Mouse (Mus musculus) megakaryocyte progenitor cell, adult 5-6 weeks (primary cell): Measurements from ENCODE around the gene Clybl. TPM values are rescaled to one million over a fixed set of nuclear protein-coding genes. Genes with fewer than 3 reads are reported as not detected.

Source experiments
- ATAC-seq: replicated peaks from 2 replicates; pipeline ENCODE4 v1.8.0; 2016; ENCODE audit warnings: mild to moderate bottlenecking, moderate TSS enrichment, inconsistent platforms; ENCODE audit not compliant: poor library complexity
- total RNA-seq, 2 experiments: library from RNA; stranded (forward) in 1 of 2; stranded (reverse) in 1 of 2; fragments of 157-497, 149-512 nt in 1 of 2; fragments of 200-1000 nt in 1 of 2; gene quantifications; 2 replicates each; pipeline versions ENCODE4 v1.2.3 to v1.2.4; 2015 to 2017

The Clybl gene
- total RNA-seq, 2 experiments from 2014 or later = 8.5 to 31.5 TPM

DNA sequence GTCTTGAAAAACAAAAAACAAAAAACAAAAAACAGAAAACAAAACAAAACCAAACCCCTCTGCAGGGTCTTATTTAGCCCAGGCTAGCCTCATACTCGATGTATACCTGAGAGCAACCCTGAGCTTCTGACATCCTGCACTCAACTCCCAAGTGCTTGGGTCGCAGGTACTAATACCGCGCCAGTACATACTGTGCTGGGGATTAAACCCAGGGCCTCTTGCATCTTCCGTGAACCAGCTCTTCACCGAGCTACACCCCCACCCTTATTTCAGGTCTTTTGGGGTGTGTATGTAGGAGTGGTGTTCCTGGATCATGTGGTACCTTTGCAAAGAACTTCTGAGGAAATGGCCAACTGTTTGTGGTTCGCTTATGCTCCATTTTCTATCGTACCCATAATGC lies 13.1 kb downstream of the Clybl start:
- no peak for ATAC-seq

DNA sequence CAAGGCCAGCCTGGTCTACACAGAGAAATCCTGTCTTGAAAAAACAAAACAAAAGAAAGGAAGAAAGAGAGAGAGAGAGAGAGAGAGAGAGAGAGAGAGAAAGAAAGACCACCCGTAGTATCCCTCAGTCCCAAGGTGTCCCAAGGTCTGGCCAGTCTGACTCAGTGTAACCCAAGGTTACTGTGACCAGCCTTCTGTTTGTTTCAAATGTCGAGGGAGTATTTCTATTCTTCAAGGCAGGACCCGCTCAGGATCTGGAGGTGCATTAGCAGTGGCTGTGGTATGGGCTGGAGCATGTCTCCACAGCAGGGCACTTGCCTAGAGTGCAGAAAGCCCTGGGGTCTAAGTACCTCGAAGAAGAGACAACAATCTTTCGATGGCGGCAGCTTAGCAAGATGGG lies 15.3 kb downstream of the Clybl start:
- ATAC-seq = no peak

DNA sequence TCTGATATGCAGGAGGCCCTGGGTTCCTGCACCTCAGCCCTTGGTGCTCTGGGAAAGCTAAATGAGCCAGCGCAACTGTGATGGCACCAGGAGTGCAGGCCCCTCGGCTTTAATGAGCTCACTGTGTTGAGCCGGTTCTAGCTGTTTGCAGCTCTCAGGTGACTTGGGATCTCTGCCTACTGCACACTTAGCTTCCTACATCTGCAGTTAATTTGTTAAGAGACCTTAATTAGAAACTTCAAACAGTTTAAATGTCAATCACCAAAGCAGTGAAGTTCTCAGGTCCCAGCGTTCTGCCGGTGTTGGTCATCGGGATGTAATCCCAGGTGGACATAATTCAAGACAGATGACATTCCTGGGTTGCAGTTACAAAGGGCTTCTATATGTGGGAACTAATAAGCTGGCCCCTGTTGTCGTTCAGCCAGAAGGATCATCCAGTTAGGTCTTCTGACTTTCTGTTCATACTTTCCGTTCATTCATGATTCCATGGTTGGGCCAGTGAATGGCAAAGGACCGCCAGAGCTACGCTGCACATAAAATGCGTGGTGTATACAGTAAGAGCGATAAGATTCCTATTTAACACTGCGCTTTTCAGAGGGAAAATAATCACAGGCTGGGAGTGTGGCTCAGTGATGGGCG lies 18.9 kb downstream of the Clybl start:
- no peak for ATAC-seq

DNA sequence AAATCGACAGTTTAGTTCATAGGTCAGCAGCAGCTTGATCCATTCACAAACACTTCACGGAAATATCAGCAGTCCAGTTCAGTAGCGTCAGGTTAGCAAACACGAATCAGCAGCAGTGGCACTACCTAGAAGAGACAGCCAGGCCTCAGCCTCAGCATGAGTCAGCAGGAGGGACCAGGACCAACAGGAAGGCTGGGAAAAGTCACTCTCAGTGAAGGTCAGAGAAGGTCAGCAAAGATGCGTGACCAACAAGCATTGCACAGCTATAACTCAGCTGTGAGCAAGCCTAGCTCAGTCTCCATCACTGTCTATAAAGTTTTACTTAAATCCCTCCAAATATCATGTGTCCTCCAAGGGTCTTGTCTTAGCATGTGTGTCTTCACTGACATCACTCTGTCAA lies 27.7 kb downstream of the Clybl start:
- no peak for ATAC-seq

DNA sequence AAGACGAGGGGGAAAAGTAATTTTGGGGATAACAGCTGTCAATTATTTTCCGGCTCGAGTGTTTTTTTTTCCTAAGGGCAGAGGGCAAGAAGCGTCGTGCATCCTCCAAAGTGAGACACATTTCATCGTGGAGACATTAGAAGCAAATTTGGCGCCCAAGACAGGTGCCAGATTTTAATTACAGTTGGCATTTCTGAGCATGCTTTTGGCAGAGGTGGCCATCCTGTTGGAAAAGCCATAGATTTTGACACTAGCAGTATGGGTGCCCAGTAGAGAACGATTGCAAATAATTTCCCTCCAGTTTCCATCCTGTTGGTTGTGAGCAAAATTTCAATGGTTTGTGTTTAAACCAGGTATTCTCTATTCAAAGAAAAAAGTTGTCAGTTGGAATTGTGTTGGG lies 32.1 kb downstream of the Clybl start:
- ATAC-seq = no peak

DNA sequence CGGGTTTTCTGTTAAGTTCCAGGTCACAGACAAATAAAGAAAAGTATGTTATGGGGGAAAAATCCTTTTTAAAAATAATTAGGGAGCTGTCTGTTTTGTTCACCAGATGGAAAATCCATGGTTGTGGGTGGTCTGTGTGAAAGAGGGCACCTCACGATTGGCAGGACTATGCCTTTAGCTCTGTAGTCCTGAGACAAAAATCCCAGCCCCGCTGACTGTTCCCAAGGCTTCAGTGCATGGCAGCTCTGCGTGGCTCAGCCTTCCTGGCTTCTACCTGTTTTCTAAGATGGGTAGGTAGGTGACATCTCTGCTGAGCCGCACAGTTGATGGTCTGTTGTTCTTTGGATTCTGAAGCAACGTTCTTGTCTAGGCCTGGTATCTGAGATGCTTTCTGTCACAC lies 32.6 kb downstream of the Clybl start:
- no peak for ATAC-seq

DNA sequence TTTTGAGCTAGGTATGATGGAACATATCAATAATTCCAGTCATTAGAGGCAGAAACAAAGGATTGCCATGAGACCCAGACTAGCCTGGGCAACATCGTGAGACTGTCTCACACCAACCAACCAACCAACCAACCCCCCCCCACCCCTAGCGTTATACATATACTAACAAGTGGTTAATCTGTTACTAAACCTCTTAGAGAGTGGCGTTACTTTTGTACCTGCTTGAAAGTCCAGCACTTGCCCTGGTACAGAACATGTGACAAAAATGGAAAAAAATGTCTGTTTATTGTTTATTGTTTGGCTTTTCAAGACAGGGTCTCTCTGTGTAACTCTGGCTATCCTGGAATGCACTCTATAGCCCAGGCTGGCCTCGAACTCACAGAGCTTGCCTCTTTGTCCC lies 35.7 kb downstream of the Clybl start:
- no peak for ATAC-seq

DNA sequence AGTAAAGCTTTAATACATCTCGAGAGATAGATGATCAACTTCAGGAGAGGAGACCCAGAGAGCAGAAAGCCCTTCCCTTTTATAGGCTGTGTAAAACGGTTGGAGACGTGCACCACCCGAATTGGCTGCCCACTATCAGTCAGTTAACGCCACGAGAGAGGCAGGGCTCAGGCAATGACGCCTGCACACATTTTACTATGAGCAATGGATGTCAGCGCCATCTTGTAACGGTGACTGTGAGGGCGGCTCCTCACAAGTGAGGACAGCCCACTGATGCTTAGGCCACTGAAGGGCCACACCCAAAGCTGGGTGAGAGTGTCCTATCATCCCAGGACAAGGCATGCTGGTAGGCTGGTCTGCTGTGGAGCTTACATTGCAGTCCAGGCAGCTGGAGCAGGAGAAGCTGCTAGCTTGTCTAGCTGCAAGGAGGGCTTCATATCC lies 41.5 kb downstream of the Clybl start:
- ATAC-seq = peak; percentile 47

DNA sequence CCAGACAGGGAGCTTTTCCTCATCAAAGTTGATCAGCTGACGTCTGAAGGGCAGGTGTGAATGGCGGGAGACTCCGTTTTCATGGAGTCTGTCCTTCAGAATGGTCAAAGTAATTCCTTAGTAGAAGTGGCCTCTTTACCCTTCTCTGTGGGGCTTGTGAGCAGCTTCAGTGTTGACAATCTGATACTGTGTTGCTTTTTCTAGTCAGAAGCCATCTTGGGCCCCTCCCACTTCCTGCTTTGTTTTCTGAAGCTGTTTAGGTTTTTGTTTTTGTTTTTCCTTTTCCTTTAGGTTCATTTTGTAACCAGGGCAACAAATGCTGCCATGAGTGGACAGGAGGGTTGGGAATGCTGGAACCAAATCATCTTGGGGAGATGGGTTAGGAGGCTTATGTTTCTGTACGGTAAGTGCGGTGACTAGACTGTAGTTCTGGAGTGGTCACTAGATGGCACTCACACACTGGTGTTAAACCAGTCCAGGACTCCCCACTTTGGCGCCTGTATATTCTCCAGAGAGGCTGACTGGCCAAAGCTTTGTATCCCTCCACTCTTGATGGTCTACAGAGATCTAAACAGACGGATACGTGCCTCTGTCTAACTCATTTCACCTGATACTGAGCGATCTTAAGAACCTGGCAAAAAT lies 42.1 kb downstream of the Clybl start:
- peak; percentile 91 for ATAC-seq

DNA sequence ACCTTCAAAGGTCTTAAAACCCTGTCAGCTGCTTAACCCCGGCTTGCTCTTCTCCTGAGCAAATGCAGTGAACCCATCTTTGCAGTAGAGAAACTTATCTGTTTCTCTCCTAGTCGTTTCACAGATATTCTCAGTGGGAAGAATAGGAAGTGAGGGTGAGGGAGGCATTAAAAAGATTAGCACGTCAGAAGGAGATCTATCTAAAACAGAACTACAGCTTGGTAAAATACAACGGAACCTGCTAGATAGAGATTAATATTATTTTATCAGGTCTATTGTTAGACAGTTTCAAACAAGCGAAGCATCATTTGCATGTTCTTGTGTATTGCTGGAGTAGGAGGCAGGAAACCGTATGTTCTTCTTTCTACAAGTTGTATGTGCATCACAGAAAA lies 42.6 kb downstream of the Clybl start:
- ATAC-seq = peak; percentile 47

DNA sequence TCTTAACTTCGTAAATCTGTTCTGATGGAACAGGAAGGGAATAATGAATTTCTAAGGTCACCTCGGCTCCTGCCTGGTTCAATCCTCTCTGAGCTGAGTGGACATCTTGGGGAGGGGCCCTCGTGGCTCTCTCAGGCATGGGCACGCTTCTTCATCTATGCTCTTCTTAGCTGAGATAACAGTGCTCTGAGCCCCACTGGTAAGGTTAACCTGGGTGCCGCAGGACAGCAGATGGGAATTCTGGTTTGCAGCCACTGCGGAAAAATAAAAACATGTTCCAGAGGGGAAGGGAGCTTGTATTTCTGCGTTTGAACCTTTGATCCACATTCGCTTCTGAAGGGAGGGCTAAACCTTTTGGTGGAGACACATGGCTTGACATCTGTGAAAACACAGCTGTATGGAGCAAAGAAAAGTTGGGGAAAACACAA lies 43.0 kb downstream of the Clybl start:
- 0 out of 2 replicates have a peak, but pooled peaks have one; percentile 1 for ATAC-seq

DNA sequence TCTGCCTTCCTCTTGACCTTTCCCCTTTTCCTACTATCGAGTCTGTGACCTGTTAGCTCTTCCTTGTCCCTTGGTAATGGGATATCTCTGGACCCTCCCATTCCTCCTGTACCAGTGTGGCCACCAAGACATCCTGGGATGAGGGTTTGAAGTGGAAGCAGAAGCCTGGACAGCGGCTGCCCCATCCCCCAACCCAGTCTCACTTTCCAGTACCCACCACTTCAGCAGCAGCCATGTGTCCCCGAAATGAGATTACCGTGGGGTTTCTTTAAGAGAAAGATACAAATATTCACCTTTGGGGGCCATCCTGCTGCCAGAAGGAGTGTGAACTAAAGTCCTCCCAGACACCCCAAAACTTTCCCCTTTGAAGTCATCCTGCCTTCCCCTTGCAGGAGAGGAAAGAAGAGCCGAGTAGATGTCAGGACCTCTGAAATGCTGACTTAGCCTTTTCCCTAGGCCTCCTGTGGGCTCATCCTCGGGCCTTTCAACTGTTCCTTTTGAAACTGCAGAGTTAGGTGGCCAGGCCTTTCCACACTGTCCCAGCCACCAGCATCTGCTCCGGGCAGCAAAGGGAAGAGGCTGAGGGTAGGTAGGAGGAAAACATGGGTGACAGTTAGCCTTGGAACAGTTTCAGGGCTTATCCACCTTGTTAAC lies 44.1 kb downstream of the Clybl start:
- no peak for ATAC-seq

DNA sequence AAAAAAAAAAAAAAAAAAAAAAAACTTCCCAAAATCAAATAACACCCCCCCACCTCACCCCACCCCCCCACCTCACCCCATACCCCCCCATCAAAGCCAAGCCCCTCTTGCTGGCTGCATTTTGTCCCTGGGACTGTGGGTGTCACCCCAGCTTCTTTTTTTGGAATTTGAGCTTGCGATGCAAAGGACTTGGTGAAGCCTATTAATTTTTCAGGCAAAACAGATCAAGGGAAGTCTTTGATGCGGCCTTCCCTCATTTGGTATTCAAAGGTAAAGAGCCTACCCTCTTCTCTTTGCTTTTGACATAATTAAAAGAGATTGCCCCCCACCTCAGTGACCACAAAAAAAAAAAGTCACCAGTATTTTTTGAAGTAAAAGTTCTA lies 44.6 kb downstream of the Clybl start:
- no peak for ATAC-seq

DNA sequence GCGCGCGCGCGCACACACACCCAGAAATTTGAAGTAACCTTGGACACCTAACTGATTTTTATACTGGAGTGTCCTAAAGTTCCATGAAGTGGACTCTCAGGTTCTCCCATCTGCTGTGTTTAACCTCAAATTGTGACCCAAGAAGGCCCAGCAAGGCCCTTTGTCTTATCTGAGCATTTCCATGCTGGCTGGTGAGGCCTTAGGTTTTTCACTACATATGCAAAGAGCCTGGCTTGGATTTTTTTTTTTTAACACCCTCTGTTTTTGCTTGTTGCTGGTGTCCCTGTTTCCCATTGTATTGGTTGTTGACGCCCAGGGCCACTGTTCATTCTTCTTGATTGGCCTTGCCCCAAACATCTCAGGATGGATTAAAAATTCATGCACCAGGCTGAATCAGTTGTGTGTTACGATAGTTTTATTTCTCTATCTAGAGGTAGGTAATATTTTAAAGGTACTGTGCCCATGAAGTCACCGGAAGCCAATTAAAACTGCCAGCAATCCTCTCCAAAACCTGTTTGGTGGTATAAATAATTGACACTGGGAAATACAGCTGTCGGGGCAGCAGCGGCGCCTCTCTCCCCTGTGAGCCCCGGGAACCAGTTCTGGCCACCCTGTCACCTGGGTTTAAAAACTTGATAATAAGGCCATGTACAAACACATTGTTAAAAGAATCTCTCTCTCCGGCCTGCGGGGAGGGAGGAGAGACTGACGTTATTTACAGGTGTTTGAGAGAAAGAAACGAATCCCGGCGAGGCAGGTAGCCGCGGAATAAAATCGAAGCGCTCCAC lies 45.4 kb downstream of the Clybl start:
- no peak for ATAC-seq

DNA sequence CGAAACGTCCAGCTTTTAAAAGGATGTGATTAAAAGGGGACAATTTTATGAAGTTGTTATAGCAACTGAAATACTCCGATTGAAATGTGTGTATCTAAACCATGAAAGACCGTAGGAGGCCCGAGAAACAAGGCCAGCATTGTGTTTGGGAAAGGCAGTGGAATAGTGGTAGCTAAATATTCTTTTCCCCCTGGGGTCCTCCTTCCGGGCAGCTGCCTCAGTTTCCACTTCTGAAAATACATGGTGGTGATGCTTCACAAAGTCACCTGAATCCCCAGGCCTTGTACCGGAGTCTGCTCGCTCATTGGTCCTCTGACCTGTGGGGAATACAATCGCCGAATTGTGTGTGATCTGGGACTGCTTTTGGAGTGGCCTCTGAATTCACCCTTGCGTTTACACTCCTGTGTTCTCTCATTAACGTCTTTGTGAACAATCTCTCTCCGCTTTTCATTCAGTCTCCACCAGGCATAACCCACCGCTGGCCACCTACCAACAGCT lies 46.0 kb downstream of the Clybl start:
- ATAC-seq = no peak

DNA sequence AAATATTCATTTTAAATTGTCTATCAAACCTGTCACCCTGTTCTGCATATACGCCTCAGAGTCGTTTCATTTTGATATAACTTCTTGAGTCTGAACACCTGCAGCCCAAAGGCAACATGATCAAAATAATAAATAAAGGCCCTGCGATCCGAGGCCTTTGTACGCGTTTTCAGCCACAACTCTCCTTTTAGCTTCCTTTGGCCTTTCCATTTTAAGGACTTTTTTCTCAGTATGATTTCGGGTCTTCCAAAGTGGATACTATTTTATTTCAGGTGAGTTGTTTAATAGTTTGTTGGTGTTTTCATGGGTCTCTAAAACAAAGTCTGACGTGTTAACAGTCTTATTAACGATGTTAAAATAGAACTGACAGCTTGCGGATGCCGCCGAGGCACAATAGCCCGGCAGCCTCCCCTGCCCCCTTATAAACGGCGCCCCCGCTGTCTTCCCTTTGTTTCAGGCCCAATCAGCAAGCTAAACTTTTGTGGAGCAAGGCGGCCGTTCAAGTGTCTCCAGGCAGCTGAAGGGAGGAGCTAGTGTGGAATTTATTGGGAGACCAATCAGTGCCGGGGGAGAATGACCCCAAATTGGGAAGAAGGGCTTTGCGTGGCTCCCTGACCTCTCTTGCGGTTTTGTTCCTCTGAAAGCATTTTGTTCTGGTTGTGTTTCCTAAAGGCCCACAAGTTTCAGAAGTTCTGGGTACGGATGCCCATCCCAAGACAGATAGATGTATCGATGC lies 47.5 kb downstream of the Clybl start:
- no peak for ATAC-seq

DNA sequence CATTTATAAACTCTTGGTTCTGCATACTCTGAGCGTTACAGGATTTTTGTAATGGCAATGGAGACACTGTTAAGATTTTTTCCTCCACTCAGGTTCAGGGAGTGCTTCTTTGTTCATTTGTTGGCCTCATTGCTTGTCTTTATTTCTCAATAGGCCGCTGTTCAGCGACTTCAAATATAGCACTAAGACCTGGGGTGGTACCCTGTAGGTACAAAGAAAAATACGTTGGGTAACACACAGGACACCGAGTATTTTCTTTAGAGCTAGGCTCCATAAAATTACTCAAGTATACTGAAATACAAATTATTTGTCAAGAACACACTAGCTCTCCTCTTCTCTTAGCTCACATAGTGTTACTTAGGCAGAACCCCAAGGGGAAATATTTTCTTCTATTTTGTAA lies 48.5 kb downstream of the Clybl start:
- ATAC-seq = no peak

DNA sequence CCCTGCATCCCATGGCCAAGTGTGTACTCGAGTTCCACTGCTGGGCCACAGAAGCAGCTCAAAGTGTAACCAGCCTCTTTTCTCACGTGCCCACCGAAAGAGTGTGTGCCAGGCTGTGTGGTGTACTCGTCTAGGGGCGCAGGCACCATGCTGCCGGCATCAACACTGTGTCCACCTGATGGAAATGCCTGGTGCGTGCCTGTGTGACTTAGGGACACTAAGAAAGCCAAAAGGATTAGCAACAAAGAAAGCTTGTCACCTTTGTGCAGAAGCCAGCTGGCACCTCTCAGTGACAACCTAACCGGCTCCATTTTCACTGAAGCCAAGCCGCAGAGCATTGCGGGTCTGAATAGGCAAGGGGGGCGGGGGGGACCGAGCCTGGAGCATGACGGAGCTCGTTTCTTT lies 49.1 kb downstream of the Clybl start:
- ATAC-seq = no peak

DNA sequence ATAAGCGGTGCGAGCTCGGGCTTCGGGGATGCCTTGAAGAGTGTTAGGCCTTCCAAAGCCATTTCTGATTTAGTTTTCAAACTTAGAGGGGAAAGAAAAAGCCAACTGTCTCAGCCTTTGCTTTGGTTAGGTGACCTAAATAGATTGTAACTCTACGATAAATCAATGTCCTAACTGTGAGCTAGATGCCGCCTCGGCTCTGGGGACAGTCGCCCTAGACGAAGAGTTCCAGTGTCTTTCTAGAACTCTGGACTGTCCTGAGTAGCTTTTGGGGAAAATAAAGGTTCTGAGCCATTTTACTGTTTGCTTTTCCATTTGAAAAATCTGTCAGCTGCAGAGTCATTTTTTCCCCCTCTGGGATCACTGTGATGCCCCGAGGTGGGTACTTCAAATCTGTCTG lies 49.6 kb downstream of the Clybl start:
- ATAC-seq = no peak

DNA sequence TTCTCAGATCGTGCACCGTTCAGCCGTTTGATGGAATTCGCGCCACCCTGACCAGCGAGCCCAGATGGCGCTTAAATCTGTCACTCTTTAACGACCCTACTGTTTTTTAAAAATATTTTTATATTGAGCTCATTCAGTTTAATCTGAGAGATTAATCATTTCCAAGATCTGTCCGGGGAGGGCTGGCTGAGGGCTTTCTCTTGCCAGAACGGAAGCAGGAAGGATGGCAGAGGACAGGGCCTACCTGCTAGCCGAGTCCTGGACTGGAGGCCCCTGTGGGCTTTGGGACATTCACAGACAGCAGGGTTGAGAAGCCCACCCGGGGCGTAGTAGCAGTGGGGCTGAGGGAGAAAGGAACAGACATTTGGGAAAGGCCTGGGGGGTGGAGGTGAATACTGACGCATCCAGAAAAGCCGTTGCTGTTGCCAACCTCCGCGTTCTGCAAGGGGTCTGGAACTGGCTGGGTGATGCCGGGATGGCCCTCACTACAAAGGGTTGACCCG lies 51.8 kb downstream of the Clybl start:
- no peak for ATAC-seq

DNA sequence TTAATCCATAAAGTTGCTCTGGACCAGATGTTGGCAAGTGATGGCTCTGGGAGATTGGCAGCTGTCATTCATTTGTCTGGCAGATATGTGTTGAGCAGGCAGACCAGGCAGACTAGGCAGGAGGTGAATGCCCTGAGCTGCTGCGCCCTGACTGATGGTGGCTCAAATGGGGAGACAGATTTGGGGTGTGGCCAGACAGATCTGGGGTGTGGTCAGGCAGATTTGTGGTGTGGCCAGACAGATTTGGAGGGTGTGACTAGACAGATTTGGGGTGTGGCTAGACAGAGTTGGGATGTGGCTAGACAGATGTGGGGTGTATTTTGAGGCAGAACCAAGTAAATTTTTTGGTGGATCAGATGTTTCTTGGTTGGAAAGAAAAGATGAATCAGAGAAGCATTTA lies 62.4 kb downstream of the Clybl start:
- ATAC-seq = peak; percentile 55; the same call in 1 of the 2 replicates
